Mouse (Mus musculus): ENCODE data around the gene Hoxc5.

- no peak for TF ChIP-seq CTCF (IDR thresholded peaks at IDR 0.05; ENCODE audit: borderline replicate concordance, extremely low read depth, insufficient read depth, insufficient read length)
- no peak for TF ChIP-seq POLR2A (IDR thresholded peaks at IDR 0.05; ENCODE audit: borderline replicate concordance, extremely low read depth, insufficient read depth, insufficient read length, poor library complexity, severe bottlenecking)
These were observed 25.0 kb downstream of the Hoxc5 start for GRCm38 (mm10) chr15:102992206-102992605.
